Mouse (Mus musculus) splenic B cell, adult 2 months (primary cell): Measurements from ENCODE around the gene Ttc7.
A peak's percentile ranks its signal among the peaks of the same experiment; 100 is the strongest.

Source experiments
- DNase-seq: peaks from one replicate; pipeline ENCODE4 v3.0.0-alpha.2; 2011; ENCODE audit warnings: low read depth, low spot score
- H3K27me3 ChIP-seq: 2 replicates; pipeline ENCODE4 v1.6.1; 2012; ENCODE audit warnings: mild to moderate bottlenecking, low read length, moderate library complexity, mixed read lengths; ENCODE audit not compliant: control insufficient read depth, poor library complexity, insufficient read depth, severe bottlenecking
- H3K36me3 ChIP-seq: 2 replicates; pipeline ENCODE4 v1.6.1; 2012; ENCODE audit warnings: mild to moderate bottlenecking, low read length, moderate library complexity, mixed read lengths; ENCODE audit not compliant: control insufficient read depth, poor library complexity, insufficient read depth, severe bottlenecking

Gene Ttc7

DNA sequence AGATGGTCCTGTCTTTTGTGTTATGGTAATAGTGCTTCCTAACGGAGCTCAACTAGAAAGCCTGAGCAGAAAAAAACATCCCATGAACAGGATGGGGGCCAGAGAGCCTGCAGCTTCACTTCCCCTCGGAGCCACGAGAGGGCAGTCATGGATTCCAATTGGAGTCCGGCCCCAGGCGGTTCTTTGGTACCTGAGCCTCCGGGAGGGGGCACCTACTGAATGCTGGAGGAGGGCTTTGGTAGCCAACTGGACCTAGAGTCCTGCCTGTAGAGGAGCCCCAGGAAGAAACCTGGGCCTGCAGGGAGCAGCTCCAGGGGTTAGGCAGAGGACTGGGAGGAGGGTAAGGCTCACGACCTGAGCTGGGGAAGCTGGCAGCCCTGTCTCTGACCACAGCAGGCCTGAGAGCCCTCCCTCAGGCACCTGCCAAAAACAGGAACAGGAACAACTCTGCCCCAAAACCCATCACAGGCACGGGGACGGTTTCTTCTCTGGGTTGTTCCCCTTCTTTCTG, 32.4 kb downstream of the Ttc7 start:
- Histone ChIP-seq H3K27me3 (no peaks in the 10 kb centered on the region), H3K36me3 (peaks cover 10% of the 10 kb centered on the region)
- DNase-seq: peak; percentile 91

DNA sequence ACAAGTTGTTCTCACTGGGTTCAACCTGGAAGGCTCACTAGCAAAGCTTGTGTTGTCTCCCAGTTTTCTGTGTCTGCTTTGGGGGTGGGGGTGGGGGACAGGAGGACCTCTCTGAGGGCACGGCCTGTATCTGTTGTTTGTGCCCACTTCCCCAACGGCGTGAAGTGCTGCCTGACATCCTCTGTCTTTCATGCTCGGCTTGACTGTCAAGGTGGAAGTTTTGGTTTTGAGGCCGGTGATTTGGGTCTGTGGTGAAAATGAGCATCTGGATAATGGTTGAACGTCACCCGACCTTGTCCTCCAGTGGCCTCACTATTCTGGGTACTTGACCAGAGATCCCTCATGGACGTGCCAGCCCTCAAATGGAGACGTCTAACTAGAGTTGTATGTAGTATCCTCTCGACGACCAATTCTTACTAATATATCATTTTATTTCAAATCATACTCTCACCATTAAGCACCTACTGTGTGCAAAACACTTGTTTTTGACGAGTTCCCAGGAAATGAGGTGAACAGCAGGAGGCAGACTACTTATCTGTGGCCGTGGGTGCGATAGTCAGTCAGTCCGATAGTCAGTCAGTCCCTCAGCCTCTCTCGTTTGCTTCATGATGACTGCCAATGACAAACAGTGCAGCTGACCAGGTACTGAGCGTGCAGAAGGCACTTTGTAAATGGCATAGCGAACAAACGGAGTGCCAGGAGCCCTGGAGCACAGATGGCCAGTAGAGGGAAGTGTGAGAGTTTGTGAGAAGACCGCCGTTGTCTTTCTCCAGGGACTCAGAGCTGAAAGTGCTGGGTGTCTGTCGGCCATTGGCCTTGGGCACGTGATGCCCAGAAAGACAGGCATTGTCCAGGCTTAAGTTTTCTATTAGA, 33.4 kb downstream of the Ttc7 start:
- DNase-seq: peak; percentile 68
- Histone ChIP-seq H3K36me3 (peaks cover 10% of the 10 kb centered on the region), H3K27me3 (no peaks in the 10 kb centered on the region)

DNA sequence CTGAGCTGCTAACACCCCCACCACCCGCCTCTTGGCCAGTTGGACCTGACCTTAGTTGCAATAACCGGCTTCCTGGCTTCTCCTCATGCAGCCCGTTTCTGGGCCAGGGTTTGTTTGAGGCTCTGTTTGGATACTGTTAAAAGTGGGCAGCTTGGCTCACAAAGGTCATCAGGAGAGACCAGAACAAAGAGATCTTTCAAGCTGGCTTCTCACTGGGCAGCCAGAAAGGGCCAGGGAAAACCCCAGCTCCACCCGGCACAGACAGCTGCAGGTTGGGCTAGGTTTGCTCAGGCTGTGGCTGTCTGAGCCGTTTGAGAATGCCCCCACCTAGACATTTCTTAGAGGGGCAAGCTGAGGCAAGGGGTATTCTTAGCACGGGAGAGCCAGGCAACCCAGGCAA, 34.6 kb downstream of the Ttc7 start:
- H3K36me3 ChIP-seq: peaks cover 9% of the 10 kb centered on the region
- DNase-seq: no peak
- H3K27me3 ChIP-seq: no peaks in the 10 kb centered on the region

DNA sequence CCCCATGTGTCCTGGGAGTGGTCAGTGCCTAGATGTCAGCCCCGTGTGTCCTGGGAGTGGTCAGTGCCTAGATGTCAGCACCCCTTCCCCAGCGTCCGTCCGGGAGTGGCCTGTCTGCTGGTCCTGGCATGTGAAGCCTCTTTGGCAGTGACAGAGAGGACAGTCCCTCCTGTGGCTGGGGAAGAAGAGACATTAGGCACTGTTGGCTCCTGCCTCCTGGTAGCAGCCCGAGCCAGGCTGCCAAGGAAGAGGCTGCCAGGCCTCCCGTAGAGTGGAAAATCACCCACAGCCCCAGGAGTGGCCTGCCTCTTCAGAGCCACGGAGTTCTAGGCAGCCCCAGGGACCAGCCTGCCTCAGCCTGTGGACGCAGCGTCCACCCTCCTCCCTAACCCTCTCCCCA, 35.3 kb downstream of the Ttc7 start:
- H3K36me3 ChIP-seq: peaks cover 9% of the 10 kb centered on the region
- DNase-seq: no peak

DNA sequence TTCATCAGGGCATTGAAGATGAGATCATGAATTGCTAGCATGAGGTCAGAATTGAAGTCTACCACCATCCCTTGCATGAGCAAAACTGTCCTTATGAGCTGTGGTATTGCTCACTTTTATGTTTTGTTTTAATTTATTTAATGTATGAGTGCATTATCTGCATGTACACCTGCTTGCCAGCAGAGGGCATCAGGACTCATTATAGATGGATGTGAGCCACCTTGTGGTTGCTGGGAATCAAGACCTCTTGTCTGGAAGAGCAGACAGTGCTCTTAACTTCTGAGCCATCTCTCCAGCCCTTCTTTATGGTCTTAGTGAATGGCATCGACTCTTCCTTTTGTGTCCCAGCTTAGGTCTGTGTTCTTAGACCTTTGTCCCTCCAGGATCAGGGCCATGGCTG, 39.0 kb downstream of the Ttc7 start:
- Histone ChIP-seq H3K36me3 (peaks cover 13% of the 10 kb centered on the region), H3K27me3 (no peaks in the 10 kb centered on the region)
- peak; percentile 77 for DNase-seq

More for the DNA sequence above, 35.3 kb downstream of the Ttc7 start:
- no peaks in the 10 kb centered on the region for H3K27me3 ChIP-seq

DNA sequence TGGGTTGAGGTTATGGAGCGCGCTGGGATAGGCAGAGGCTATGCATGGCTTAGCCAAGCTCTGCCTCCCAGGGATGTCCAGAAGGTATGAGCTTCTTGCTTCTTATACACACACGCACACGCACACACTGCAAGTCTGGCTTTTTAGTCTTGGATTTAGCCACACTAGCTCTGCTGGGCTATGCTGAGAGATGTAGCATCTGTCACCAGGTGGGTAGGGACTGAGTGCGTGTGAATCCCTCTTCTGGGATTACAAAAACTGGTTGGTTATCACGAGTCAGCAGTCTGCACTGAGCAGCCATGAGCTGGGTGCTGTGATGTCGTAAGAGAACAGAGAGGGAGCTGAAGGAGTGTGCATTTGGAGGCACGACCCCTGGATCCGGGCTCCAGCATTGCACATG, 40.5 kb downstream of the Ttc7 start:
- no peak for DNase-seq
- Histone ChIP-seq H3K27me3 (no peaks in the 10 kb centered on the region), H3K36me3 (peaks cover 13% of the 10 kb centered on the region)

DNA sequence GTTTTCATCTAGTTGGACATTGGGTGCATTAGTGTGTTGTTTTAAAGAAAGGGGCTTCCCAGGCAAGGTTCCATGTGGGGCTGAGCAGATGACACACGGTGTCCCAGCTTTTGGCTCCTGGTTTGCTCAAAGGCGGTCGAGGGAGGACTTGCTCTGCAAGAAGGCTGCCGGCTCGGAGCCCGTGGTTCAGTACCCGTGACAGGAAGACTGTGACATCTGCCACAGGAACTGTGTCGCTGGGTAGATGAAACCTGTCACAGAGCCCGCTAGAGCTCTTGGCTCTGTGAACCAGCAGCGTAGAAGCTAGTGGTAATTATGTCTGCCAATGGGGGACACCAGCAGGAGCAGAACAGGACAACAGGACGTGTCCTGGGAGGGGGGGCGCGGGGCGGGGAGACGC, 42.8 kb downstream of the Ttc7 start:
- H3K36me3 ChIP-seq: peaks cover 15% of the 10 kb centered on the region
- no peaks in the 10 kb centered on the region for H3K27me3 ChIP-seq
- peak; percentile 50 for DNase-seq

DNA sequence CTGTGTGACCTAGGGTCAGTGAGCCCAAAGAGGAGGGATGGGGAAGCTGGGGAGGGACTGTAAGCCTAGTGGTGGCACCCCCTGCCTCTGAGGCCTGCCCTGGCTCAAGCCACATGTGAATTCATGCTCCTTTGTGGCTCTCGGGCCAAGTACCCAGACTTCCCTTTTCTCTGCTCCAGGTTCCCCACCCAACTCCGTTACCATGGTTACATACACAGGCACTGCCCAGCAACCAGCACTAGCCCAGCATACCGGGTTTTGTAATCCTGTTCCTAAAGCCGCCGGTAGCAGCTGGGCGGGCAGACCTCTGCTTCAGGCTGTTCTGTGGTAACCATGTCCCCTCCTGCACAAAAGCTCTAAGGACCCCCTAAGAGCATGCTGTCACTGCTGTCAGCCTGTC, 44.3 kb downstream of the Ttc7 start:
- peaks cover 15% of the 10 kb centered on the region for H3K36me3 ChIP-seq
- H3K27me3 ChIP-seq: no peaks in the 10 kb centered on the region
- DNase-seq: peak; percentile 79

DNA sequence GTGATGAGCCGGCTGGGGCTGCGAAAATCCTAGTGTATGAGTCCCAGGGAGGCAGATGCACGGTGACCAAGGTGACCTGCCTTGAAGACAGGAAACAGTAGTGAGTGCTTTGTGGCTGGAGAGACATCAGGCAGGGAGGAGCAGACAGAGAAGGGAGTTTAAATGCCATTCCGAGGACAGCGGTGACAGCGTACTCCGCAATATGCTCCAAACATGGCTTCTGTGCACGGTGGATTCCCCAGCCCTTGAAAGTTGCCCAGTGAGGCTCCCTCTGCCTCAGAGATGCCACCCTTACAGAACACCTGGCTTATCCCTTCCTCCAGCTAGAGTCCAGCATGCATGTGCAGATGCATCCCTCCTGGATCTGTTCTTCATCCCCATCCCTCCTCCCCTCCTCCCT, 45.0 kb downstream of the Ttc7 start:
- Histone ChIP-seq H3K27me3 (no peaks in the 10 kb centered on the region), H3K36me3 (peaks cover 12% of the 10 kb centered on the region)
- no peak for DNase-seq

DNA sequence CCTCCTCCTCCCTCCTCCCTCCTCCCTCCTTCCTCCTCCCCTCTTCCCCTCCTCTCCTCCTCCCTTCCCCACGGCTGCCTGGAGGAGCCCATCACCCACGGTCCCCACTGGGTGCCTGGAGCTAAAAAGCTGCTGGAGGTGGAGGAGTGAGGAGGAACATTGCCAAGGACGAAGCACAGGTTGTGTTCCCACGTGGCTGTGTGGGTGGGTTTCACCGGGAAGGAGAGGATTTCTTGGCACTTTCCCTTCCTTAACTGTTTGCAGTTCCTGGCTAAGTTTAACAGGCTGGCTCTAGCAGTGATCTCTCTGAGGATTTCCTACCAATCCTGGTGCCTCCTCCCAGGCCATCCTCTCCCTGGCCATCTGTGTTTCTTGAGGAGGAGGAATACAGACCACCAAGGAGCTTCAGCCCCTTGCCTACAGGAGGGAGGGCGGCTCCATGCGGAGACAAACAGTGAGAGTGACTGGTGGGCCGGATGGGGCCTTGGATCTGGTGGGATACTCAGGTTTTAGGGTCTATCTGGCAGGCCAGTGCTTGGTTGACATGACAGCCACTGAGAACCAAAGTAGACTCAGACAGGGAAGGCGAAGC, 45.6 kb downstream of the Ttc7 start:
- DNase-seq: no peak
- Histone ChIP-seq H3K36me3 (peaks cover 12% of the 10 kb centered on the region), H3K27me3 (no peaks in the 10 kb centered on the region)

DNA sequence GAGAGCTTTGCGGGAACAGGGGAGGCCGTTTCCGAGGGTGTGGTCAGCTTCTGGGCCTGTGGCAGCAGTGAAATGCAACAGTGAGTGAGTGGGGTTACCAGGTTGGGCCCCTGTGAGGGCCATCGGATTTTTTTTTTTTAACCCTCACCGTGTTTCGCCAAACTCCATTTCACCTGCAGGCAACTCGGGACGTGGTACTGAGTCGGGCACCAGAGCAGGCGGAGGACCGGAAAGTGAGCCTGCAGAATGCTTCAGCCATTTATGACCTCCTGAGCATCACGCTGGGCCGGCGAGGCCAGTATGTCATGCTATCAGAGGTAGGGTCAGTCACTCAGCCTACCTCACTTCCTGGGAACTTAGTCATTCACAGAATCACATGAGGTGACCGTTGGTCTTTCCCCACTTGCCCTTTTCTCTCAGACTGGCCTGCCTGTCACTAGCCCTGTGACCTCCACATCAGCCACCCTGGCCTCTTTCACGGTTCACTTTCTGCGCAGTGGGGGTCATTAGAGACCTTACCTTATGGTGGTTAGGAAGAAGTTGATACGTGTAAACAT, 46.5 kb downstream of the Ttc7 start:
- no peak for DNase-seq
- H3K36me3 ChIP-seq: peaks cover 9% of the 10 kb centered on the region
- no peaks in the 10 kb centered on the region for H3K27me3 ChIP-seq

DNA sequence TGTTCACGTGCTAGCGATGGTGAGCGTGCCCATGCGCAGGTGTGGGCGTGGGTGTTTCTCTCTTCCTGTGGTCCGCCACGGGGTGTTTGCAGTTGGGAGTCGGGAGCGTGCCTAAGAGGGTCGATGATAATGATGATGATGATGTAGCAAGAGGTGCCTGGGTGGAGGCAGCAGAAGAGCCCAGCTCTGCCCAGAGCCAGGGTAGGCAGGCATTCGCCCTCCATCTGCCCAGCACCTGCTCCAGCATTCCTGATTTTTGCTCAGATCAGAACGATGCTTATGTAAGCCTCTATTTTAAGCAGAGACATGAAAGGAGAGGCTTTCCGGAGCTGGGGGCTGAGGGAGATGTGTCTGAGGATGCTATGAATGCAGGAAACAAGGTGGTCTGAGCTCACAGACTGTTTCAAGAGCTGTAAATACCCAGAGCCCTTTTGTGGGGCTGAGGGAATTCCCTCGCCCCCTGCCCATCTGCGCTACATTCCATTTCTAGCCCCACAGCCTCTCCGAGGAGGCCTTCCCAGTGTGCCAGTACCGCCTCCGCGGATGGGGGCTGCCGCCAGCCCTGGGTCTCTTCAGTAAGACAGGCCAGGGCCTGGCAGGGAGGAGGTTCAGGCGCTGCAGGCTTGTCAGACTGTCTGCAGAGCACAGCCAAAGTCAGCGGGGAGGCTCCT, 47.7 kb downstream of the Ttc7 start:
- no peak for DNase-seq
- Histone ChIP-seq H3K36me3 (peaks cover 12% of the 10 kb centered on the region), H3K27me3 (no peaks in the 10 kb centered on the region)

DNA sequence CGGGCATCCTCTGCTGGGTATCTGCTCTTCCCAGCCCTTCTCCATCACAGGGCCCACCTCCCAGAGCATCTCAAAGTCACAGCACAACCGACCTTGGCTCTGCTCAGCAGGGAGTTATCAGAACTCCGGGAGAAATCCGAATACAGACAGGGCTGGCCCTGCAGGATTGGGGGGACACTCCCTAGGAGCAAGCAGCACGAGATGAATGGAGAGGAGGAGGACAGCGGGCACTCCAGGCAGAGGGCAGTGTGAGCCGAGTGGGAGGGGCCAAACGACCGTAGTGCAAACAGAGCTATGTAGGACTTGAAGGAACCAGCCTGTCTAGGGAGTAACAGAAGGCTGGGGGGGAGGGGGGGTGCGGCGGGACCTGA, 48.2 kb downstream of the Ttc7 start:
- DNase-seq: no peak
- Histone ChIP-seq H3K36me3 (peaks cover 12% of the 10 kb centered on the region), H3K27me3 (no peaks in the 10 kb centered on the region)

DNA sequence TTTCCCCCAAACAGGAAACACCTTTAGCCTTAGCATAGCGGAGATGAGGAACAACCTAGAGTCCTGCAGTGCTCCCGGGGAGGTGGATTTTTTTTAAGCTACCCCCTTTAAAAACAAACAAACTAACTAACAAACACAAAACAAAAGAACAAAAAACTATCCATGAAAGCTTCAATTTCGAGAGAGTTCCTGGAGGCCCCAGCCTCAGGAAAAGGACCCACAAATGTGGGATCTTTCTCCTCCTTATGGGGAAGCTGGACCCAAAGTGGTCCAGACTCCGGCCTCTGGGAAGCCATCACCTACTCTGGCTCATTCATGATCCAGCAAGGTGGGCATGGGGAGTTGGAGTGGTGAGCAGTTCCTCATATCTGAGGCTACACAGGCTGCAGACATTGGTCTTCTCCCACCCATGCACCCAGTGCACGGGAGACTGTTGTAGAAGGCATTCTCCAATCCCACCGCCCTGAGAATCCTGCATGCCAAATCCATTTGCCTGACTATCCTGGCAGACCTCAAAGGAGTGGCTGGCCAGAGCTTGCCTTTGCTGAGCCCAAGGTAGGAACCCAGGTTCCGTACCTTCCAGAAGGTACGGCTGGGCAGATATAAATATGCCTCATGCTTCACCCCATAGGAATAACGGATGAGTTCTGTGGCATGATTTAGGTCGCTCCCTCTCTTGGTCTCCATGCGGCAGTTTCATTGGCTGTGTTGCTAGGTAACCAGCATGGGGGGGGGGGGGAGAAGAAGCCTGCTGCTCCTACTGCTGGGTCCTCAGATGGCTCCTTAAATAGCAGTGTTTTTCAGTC, 48.9 kb downstream of the Ttc7 start:
- Histone ChIP-seq H3K27me3 (no peaks in the 10 kb centered on the region), H3K36me3 (peaks cover 15% of the 10 kb centered on the region)
- DNase-seq: no peak
